Mouse (Mus musculus) C2C12 (cell line): ENCODE measurements around the gene 6030468B19Rik.

Experiments
- CTCF ChIP-seq: IDR thresholded peaks from one replicate; pipeline ENCODE4 v1.5.1; 2011; ENCODE audit not compliant: control insufficient read depth, insufficient read depth, insufficient read length
- MAX ChIP-seq: IDR thresholded peaks from one replicate; pipeline ENCODE4 v1.6.1; 2011; ENCODE audit warnings: mild to moderate bottlenecking, control low read depth

DNA sequence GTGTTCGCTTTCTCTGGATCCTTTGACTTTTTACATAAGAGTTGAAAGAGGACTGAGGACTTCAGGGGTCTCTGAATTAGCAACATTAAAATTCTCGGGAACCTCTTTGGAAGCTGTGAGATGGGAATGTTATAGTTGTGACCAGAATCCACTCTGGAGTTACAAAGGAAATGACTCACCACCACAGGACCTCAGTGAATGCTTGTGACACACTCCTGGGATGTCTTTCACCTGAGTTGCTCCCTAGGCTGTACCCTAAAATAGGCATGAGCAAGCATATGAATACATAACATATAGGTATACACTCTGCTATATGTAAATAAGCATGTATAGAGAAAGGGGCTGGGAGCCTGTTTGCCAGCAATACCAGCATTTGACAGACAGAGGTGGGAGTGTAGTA is 46.0 kb downstream of the 6030468B19Rik start:
- TF ChIP-seq MAX (no peak), CTCF (no peak)
